Mouse (Mus musculus): ENCODE results near the gene Gpr146.

DNA sequence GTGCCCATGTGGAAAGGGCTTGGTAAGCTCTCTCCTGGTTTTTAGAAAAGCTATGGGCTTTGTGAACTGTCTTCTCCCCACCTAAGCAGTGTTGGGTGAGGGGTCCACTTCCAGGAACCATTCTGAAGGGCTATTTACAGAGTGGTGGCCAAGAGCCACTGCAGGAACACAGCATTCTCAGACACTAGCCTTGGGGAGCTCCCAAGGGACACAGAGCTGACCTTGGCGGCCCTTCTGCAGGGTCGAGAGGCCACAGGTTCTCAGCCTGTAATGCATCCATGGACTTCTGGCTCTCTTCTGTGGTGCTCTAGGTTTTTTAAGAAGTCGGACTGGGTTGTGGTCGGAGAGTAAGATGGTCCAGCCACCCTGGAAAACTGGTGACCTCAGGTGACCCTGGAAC is 32.6 kb downstream of the Gpr146 start:
- TF ChIP-seq CTCF (IDR thresholded peaks at IDR 0.05; ENCODE audit: low read depth) (no peak), EP300 (IDR thresholded peaks at IDR 0.05; ENCODE audit: low read depth) (no peak)

Measured in heart, postnatal 0 days (tissue).